Mouse (Mus musculus) forebrain, embryonic 13.5 days (tissue): ENCODE measurements at regions not wholly inside any gene's neighbourhood (a gene's known extent, or its start where the extent isn't known, plus 50 kb on each side); places are given as distances from the start of the nearest gene placed in this dataset.

ENCODE experiments used
- ATAC-seq: fragments of 200-750 bp; cut with Nextera tagmentation; 2 replicates; pipeline ENCODE4 v1.8.0; 2017
- H3K27ac ChIP-seq: fragments of 300-500 bp; sonication (generic); 2 replicates; pipeline ENCODE4 v1.5.1; 2015; ENCODE audit warnings: inconsistent platforms, mild to moderate bottlenecking, moderate library complexity
- H3K27me3 ChIP-seq: fragments of 300-500 bp; sonication (generic); 2 replicates; pipeline ENCODE4 v1.6.1; 2015; ENCODE audit warnings: mild to moderate bottlenecking, inconsistent platforms
- H3K36me3 ChIP-seq: fragments of 300-500 bp; sonication (generic); 2 replicates; pipeline ENCODE4 v1.6.1; 2015; ENCODE audit warnings: mild to moderate bottlenecking, inconsistent platforms; ENCODE audit not compliant: poor library complexity, severe bottlenecking
- H3K4me1 ChIP-seq: fragments of 300-500 bp; sonication (generic); 2 replicates; pipeline ENCODE4 v1.6.1; 2015; ENCODE audit warnings: inconsistent platforms
- H3K4me2 ChIP-seq: fragments of 300-500 bp; sonication (generic); 2 replicates; pipeline ENCODE4 v1.6.1; 2015; ENCODE audit warnings: inconsistent platforms, mild to moderate bottlenecking, moderate library complexity
- H3K4me3 ChIP-seq: fragments of 300-500 bp; sonication (generic); 2 replicates; pipeline ENCODE4 v1.5.1; 2015; ENCODE audit warnings: mild to moderate bottlenecking, inconsistent platforms
- H3K9ac ChIP-seq: fragments of 300-500 bp; sonication (generic); 2 replicates; pipeline ENCODE4 v1.6.1; 2015; ENCODE audit warnings: mild to moderate bottlenecking, inconsistent platforms
- H3K9me3 ChIP-seq: fragments of 300-500 bp; sonication (generic); replicated peaks from 2 replicates; pipeline ENCODE4 v1.6.1; 2016; ENCODE audit warnings: inconsistent platforms
- WGBS: fragments of 180-500 bp; shearing (Covaris S2); methylation state at CpG from one replicate; pipeline ENCODE4 v1.1.7; 2015; 5-methylcytosine and 5-hydroxymethylcytosine counted together

GRCm38 (mm10) chr4:55207749-55208385, 142.0 kb upstream of the Rad23b start:
- Histone ChIP-seq H3K9ac (no peak overlapping the region), H3K27me3 (no peaks in the 10 kb centered on the region), H3K9me3 (no peaks in the 10 kb centered on the region), H3K4me1 (peaks cover 19% of the 10 kb centered on the region), H3K4me2 (peak overlapping the region; percentile 42), H3K27ac (peak overlapping the region; percentile 41), H3K4me3 (no peak overlapping the region), H3K36me3 (no peaks in the 10 kb centered on the region)
- WGBS: 14% methylated on average over 13 of the region's 13 CpGs
- ATAC-seq: peak; percentile 52; the same call in 1 of the 2 replicates

DNA sequence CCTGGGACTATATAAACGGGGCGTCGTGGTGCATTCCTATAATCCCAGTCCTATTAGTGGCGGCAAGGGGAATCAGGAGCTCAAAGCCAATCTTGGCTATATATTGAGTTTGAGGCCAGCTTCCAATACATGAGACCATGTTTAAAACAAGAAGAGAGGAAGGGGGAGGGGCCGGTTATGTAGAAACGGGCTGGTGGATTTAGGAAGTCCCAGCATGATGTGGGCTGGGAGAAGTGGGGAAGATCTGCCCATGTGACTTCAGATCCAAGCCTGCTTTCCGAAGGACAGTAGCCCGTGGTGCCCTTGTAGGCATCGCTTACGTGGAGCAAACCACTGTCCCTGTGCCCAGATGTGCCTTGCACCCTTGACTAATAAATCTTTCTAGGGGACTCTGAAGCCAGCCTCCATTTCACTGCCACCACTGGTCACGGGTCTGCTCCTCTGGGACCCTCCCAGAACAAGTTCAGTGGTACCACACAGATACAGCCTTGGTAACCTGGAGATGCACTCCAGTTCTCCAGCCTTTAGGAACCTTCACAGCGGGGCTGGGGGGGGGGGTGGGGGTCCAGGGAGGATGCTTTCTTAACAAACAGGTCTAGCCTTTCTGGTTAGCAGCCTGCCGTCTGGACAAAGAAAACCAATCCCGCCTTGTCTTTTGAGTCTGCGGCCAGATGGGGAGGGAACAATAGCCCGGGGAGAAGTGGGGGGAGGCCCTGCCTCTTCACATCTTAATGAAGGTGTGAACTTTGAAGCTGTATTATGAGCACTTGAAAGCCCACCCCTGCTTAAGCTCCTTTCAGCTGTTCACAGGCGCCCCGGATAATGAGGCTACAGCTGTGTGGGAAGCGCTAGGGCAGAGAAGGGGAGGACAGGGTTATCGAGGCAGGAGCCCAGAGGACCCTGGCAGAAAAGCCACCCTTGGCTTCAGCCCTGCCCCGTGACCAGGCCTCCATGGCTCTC, 141.2 kb upstream of the Rad23b start:
- H3K4me2 ChIP-seq: peak overlapping the region; percentile 42
- no peaks in the 10 kb centered on the region for H3K9me3 ChIP-seq
- no peaks in the 10 kb centered on the region for H3K27me3 ChIP-seq
- peak overlapping the region; percentile 69 for H3K27ac ChIP-seq
- H3K36me3 ChIP-seq: no peaks in the 10 kb centered on the region
- 2% methylated on average over 21 of the region's 21 CpGs for WGBS
- H3K9ac ChIP-seq: no peak overlapping the region
- H3K4me1 ChIP-seq: peaks cover 19% of the 10 kb centered on the region
- peak; percentile 90 for ATAC-seq
- no peak overlapping the region for H3K4me3 ChIP-seq

DNA sequence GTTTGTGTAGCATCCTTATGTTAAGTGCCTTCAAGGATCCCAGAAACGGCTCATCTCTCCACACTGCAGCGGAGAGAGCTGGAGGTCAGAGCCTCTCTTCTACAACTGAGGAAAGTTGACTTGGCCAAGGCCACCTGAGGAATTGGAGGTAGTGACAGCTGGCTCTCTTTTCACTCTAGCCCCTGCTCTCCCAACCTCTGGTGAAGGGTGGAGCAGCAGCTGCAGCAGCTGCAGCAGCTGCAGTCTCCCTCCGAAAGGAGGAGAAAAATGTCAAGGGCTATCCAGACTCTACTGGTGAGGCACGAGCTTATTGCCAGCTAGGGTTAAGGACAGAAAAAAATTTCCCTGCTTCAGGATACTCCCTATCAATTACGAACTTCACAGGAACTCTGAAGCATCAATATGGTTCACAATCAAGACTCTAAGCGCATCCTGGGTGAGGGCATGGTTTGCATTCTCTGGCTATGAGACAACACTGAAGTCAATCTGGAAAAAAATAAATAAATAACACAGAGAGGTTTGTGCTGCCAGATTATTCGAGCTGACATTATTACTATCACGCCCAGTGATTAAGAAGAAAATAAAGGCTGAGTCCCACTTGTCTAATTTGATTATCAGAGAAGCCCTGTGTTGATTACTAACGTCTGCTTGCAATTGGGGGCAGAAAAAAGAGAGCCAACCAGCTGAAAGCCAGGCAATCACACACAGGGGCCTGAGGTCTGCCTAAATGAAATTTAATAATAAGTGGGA, 134.2 kb upstream of the Rad23b start:
- Histone ChIP-seq H3K9ac (no peak overlapping the region), H3K4me1 (peaks cover 24% of the 10 kb centered on the region), H3K27me3 (no peaks in the 10 kb centered on the region), H3K4me2 (no peak overlapping the region), H3K27ac (peak overlapping the region; percentile 10; the same call in 1 of the 2 replicates), H3K9me3 (no peaks in the 10 kb centered on the region), H3K36me3 (no peaks in the 10 kb centered on the region), H3K4me3 (no peak overlapping the region)
- WGBS: 48% methylated on average over 9 of the region's 9 CpGs
- ATAC-seq: 0 out of 2 replicates have a peak, but pooled peaks have one; percentile 16

DNA sequence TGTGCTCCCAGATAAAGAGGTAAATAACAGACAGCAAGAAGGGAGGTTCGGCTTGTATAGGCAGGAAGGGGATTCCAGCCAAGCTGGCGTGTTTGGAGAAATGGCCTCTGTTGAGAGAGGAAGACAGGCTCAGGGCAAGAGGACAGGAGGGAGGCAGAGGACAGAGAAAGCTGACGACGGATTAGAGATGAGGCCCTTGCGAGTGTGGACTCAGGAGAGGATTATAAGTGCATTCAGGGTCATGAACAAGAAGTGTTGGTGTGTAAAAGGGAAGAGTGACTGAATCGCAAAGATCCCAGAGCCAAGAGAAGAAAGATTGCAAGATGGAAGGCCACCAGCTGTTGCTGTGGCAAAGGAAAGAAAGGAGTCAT, 133.7 kb upstream of the Rad23b start:
- Histone ChIP-seq H3K36me3 (no peaks in the 10 kb centered on the region), H3K27ac (no peak overlapping the region), H3K4me2 (no peak overlapping the region), H3K27me3 (no peaks in the 10 kb centered on the region), H3K4me1 (peaks cover 24% of the 10 kb centered on the region), H3K4me3 (no peak overlapping the region), H3K9ac (no peak overlapping the region), H3K9me3 (no peaks in the 10 kb centered on the region)
- WGBS: 36% methylated on average over 6 of the region's 6 CpGs
- ATAC-seq: no peak

GRCm38 (mm10) chr4:55225766-55226165, 124.1 kb upstream of the Rad23b start:
- WGBS: 87% methylated on average over 5 of the region's 5 CpGs
- no peak for ATAC-seq
- Histone ChIP-seq H3K9me3 (no peaks in the 10 kb centered on the region), H3K4me3 (no peak overlapping the region), H3K27ac (no peak overlapping the region), H3K4me2 (no peak overlapping the region), H3K27me3 (no peaks in the 10 kb centered on the region), H3K4me1 (no peaks in the 10 kb centered on the region), H3K36me3 (no peaks in the 10 kb centered on the region), H3K9ac (no peak overlapping the region)

DNA sequence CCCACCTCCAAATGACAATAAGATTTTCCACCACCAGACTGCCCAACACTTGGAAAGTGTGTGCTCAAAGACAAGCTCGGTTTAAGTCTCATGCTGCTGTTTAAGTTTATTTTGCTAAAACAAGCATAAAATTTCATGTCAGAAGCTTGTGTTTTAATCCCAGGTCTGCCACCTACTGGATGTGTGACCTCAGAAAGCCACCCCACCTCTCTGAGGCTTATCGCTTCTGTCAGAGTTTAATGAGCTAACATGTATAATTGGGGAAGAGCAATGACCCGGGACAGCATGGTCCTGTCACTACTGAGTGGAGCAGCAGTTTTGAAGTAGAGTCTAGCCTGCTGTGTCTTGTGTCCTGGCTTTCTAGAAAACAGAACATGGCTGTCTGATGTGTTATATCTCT, 122.4 kb upstream of the Rad23b start:
- Histone ChIP-seq H3K9me3 (no peaks in the 10 kb centered on the region), H3K4me2 (no peak overlapping the region), H3K27ac (no peak overlapping the region), H3K4me1 (no peaks in the 10 kb centered on the region), H3K27me3 (no peaks in the 10 kb centered on the region), H3K36me3 (no peaks in the 10 kb centered on the region), H3K4me3 (no peak overlapping the region), H3K9ac (no peak overlapping the region)
- ATAC-seq: no peak
- 56% methylated on average over 3 of the region's 3 CpGs for WGBS

GRCm38 (mm10) chr4:55231522-55231921, 118.3 kb upstream of the Rad23b start:
- no peak overlapping the region for H3K4me2 ChIP-seq
- no peak overlapping the region for H3K4me3 ChIP-seq
- WGBS: 36% methylated on average over 4 of the region's 4 CpGs
- no peak overlapping the region for H3K9ac ChIP-seq
- no peaks in the 10 kb centered on the region for H3K27me3 ChIP-seq
- H3K4me1 ChIP-seq: no peaks in the 10 kb centered on the region
- H3K27ac ChIP-seq: no peak overlapping the region
- no peaks in the 10 kb centered on the region for H3K36me3 ChIP-seq
- H3K9me3 ChIP-seq: no peaks in the 10 kb centered on the region
- 0 out of 2 replicates have a peak, but pooled peaks have one; percentile 36 for ATAC-seq

DNA sequence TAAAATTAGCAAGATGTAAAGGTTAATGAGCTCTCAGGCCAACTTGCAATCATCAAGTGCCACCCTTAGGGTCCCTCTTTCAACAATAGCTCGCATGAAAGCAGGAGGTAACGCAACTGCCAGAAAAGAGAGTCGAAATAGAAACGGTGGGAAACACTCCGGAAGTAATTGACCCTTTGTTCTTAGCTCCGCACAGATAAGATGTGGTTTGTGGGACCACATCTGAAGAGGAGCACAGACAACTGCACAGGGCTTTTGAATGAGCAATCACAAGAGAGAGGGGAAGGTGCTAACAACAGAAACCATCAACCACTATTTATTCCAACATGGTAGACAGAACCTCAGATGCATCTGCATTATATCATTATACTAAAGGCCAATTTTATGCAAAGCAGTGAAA, 112.0 kb upstream of the Rad23b start:
- Histone ChIP-seq H3K4me3 (no peak overlapping the region), H3K9me3 (no peaks in the 10 kb centered on the region), H3K27ac (no peak overlapping the region), H3K4me2 (no peak overlapping the region), H3K4me1 (no peaks in the 10 kb centered on the region), H3K9ac (no peak overlapping the region), H3K27me3 (no peaks in the 10 kb centered on the region), H3K36me3 (no peaks in the 10 kb centered on the region)
- WGBS: 19% methylated on average over 6 of the region's 6 CpGs
- ATAC-seq: no peak

- Histone ChIP-seq H3K4me2 (no peak overlapping the region), H3K27me3 (no peaks in the 10 kb centered on the region), H3K4me3 (no peak overlapping the region), H3K9me3 (no peaks in the 10 kb centered on the region), H3K27ac (no peak overlapping the region), H3K36me3 (no peaks in the 10 kb centered on the region), H3K9ac (no peak overlapping the region), H3K4me1 (peaks cover 6% of the 10 kb centered on the region)
- peak; percentile 75 for ATAC-seq
- WGBS: 3% methylated on average over 7 of the region's 7 CpGs
These were observed 109.4 kb upstream of the Rad23b start for GRCm38 (mm10) chr4:55240450-55240849.

DNA sequence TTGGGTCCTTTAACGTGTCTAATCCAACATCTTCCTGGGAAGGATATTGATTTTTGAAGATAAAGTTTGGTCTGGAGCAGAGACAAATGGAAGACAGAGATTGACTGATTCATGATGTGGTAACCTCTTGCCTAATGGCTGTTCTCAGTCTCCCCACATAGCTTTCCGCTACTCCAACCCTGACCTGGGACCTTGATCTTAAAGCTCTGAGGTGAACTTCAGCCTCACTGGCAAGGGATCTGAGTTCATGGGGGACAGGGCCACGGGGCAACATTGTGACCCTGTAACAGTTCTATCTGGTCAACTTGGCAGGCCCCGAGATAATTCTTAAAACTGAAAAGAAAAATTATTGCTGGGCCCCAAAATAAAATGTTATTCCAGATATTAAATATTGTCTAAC, 107.5 kb upstream of the Rad23b start:
- no peak for ATAC-seq
- H3K4me3 ChIP-seq: no peak overlapping the region
- WGBS: 86% methylated on average over 4 of the region's 4 CpGs
- H3K27me3 ChIP-seq: no peaks in the 10 kb centered on the region
- H3K27ac ChIP-seq: no peak overlapping the region
- H3K9ac ChIP-seq: no peak overlapping the region
- H3K9me3 ChIP-seq: no peaks in the 10 kb centered on the region
- peaks cover 6% of the 10 kb centered on the region for H3K4me1 ChIP-seq
- no peaks in the 10 kb centered on the region for H3K36me3 ChIP-seq
- no peak overlapping the region for H3K4me2 ChIP-seq

GRCm38 (mm10) chr4:55243091-55244058, 106.5 kb upstream of the Rad23b start:
- Histone ChIP-seq H3K4me2 (no peak overlapping the region), H3K27ac (no peak overlapping the region), H3K4me3 (no peak overlapping the region), H3K9me3 (no peaks in the 10 kb centered on the region), H3K36me3 (no peaks in the 10 kb centered on the region), H3K4me1 (peaks cover 10% of the 10 kb centered on the region), H3K27me3 (no peaks in the 10 kb centered on the region), H3K9ac (no peak overlapping the region)
- ATAC-seq: peak; percentile 54; the same call in 1 of the 2 replicates
- WGBS: 58% methylated on average over 14 of the region's 14 CpGs
